Mouse (Mus musculus): ENCODE measurements around the gene Cdh24. TPM values are rescaled to one million over a fixed set of nuclear protein-coding genes. Genes with fewer than 3 reads are reported as not detected.
A peak's percentile ranks its signal among the peaks of the same experiment; 100 is the strongest.

The Cdh24 gene
- polyA plus RNA-seq, 1 experiment from 2014 or later, result 6.8 TPM

GRCm38 (mm10) chr14:54609245-54609644, 31.9 kb downstream of the Cdh24 start:
- no peaks in the 10 kb centered on the region for H3K27me3 ChIP-seq (ENCODE audit: control insufficient read depth, insufficient read depth, low read length)
- DNase-seq (ENCODE audit: low spot score), result no peak
- ATAC-seq (ENCODE audit: insufficient read depth, low FRiP score, low TSS enrichment), result no peak
- peaks cover 5% of the 10 kb centered on the region for H3K4me1 ChIP-seq (ENCODE audit: control insufficient read depth, insufficient read depth, low read length)
- no peak overlapping the region for H3K4me3 ChIP-seq (ENCODE audit: low read depth, low read length)
- H3K36me3 ChIP-seq (ENCODE audit: control insufficient read depth, insufficient read depth, low read length), result peaks cover 6% of the 10 kb centered on the region
- no peaks in the 10 kb centered on the region for H3K9me3 ChIP-seq (ENCODE audit: control insufficient read depth, low read length)
- WGBS, result 77% methylated on average over 4 of the region's 4 CpGs
- no peak overlapping the region for H3K9ac ChIP-seq (ENCODE audit: low read length)
- H3K27ac ChIP-seq (ENCODE audit: low read depth, low read length), result no peak overlapping the region
- no peak overlapping the region for H3K4me2 ChIP-seq (ENCODE audit: low read depth)

GRCm38 (mm10) chr14:54607226-54607625, 33.9 kb downstream of the Cdh24 start:
- no peak overlapping the region for H3K27ac ChIP-seq (ENCODE audit: low read depth, low read length)
- peaks cover 9% of the 10 kb centered on the region for H3K4me1 ChIP-seq (ENCODE audit: control insufficient read depth, insufficient read depth, low read length)
- no peak overlapping the region for H3K9ac ChIP-seq (ENCODE audit: low read length)
- H3K27me3 ChIP-seq (ENCODE audit: control insufficient read depth, insufficient read depth, low read length), result no peaks in the 10 kb centered on the region
- H3K4me2 ChIP-seq (ENCODE audit: low read depth), result no peak overlapping the region
- no peak for DNase-seq (ENCODE audit: low spot score)
- no peaks in the 10 kb centered on the region for H3K9me3 ChIP-seq (ENCODE audit: control insufficient read depth, low read length)
- 61% methylated on average over 8 of the region's 8 CpGs for WGBS
- H3K36me3 ChIP-seq (ENCODE audit: control insufficient read depth, insufficient read depth, low read length), result peaks cover 3% of the 10 kb centered on the region
- no peak overlapping the region for H3K4me3 ChIP-seq (ENCODE audit: low read depth, low read length)
- ATAC-seq (ENCODE audit: insufficient read depth, low FRiP score, low TSS enrichment), result no peak

GRCm38 (mm10) chr14:54605752-54606321, 35.3 kb downstream of the Cdh24 start, which contains the start of gene 4931414P19Rik:
Gene 4931414P19Rik, minus strand, starts transcription at chr14:54605993.
- ATAC-seq (ENCODE audit: insufficient read depth, low FRiP score, low TSS enrichment) (peak; percentile 36; the same call in 1 of the 2 replicates), DNase-seq (ENCODE audit: low spot score) (peak; percentile 83)
- WGBS, result under 1% methylated on average over 39 of the region's 39 CpGs
- Histone ChIP-seq H3K4me2 (ENCODE audit: low read depth) (peak within 1 kb of the TSS; percentile 55), H3K9me3 (ENCODE audit: control insufficient read depth, low read length) (no peaks in the 10 kb centered on the region), H3K27ac (ENCODE audit: low read depth, low read length) (peak within 1 kb of the TSS; percentile 35; the same call in 1 of the 2 replicates), H3K36me3 (ENCODE audit: control insufficient read depth, insufficient read depth, low read length) (no peaks in the 10 kb centered on the region), H3K27me3 (ENCODE audit: control insufficient read depth, insufficient read depth, low read length) (no peaks in the 10 kb centered on the region), H3K9ac (ENCODE audit: low read length) (peak within 1 kb of the TSS; percentile 52), H3K4me3 (ENCODE audit: low read depth, low read length) (peak within 1 kb of the TSS; percentile 39), H3K4me1 (ENCODE audit: control insufficient read depth, insufficient read depth, low read length) (peaks cover 9% of the 10 kb centered on the region)

GRCm38 (mm10) chr14:54603686-54604085, 37.5 kb downstream of the Cdh24 start:
- Histone ChIP-seq H3K4me1 (ENCODE audit: control insufficient read depth, insufficient read depth, low read length) (peaks cover 9% of the 10 kb centered on the region), H3K27ac (ENCODE audit: low read depth, low read length) (peak overlapping the region; percentile 82; the same call in 1 of the 2 replicates), H3K27me3 (ENCODE audit: control insufficient read depth, insufficient read depth, low read length) (no peaks in the 10 kb centered on the region), H3K4me2 (ENCODE audit: low read depth) (peak overlapping the region; percentile 50), H3K36me3 (ENCODE audit: control insufficient read depth, insufficient read depth, low read length) (no peaks in the 10 kb centered on the region), H3K9me3 (ENCODE audit: control insufficient read depth, low read length) (no peaks in the 10 kb centered on the region), H3K9ac (ENCODE audit: low read length) (peak overlapping the region; percentile 1; the same call in 1 of the 2 replicates), H3K4me3 (ENCODE audit: low read depth, low read length) (peak overlapping the region; percentile 62)
- no peak for DNase-seq (ENCODE audit: low spot score)
- ATAC-seq (ENCODE audit: insufficient read depth, low FRiP score, low TSS enrichment), result no peak
- 87% methylated on average over 8 of the region's 8 CpGs for WGBS

- DNase-seq (ENCODE audit: low spot score) (peak; percentile 97), ATAC-seq (ENCODE audit: insufficient read depth, low FRiP score, low TSS enrichment) (peak; percentile 99)
- H3K27me3 ChIP-seq (ENCODE audit: control insufficient read depth, insufficient read depth, low read length), result no peaks in the 10 kb centered on the region
- H3K4me1 ChIP-seq (ENCODE audit: control insufficient read depth, insufficient read depth, low read length), result peaks cover 9% of the 10 kb centered on the region
- H3K27ac ChIP-seq (ENCODE audit: low read depth, low read length), result peak overlapping the region; percentile 82
- H3K9ac ChIP-seq (ENCODE audit: low read length), result peak overlapping the region; percentile 90
- H3K4me2 ChIP-seq (ENCODE audit: low read depth), result peak overlapping the region; percentile 50
- H3K4me3 ChIP-seq (ENCODE audit: low read depth, low read length), result peak overlapping the region; percentile 62
- H3K9me3 ChIP-seq (ENCODE audit: control insufficient read depth, low read length), result no peaks in the 10 kb centered on the region
- WGBS, result under 1% methylated on average over 46 of the region's 46 CpGs
- no peaks in the 10 kb centered on the region for H3K36me3 ChIP-seq (ENCODE audit: control insufficient read depth, insufficient read depth, low read length)
These were observed 38.0 kb downstream of the Cdh24 start for GRCm38 (mm10) chr14:54603038-54603654.

- H3K27me3 ChIP-seq (ENCODE audit: control insufficient read depth, insufficient read depth, low read length), result no peaks in the 10 kb centered on the region
- WGBS, result 51% methylated on average over 4 of the region's 4 CpGs
- no peaks in the 10 kb centered on the region for H3K9me3 ChIP-seq (ENCODE audit: control insufficient read depth, low read length)
- ATAC-seq (ENCODE audit: insufficient read depth, low FRiP score, low TSS enrichment) (no peak), DNase-seq (ENCODE audit: low spot score) (no peak)
- H3K4me3 ChIP-seq (ENCODE audit: low read depth, low read length), result peak overlapping the region; percentile 62; the same call in 1 of the 2 replicates
- H3K4me1 ChIP-seq (ENCODE audit: control insufficient read depth, insufficient read depth, low read length), result peaks cover 9% of the 10 kb centered on the region
- peak overlapping the region; percentile 90; the same call in 1 of the 2 replicates for H3K9ac ChIP-seq (ENCODE audit: low read length)
- H3K27ac ChIP-seq (ENCODE audit: low read depth, low read length), result peak overlapping the region; percentile 82
- peak overlapping the region; percentile 50 for H3K4me2 ChIP-seq (ENCODE audit: low read depth)
- no peaks in the 10 kb centered on the region for H3K36me3 ChIP-seq (ENCODE audit: control insufficient read depth, insufficient read depth, low read length)
These were observed 38.6 kb downstream of the Cdh24 start for GRCm38 (mm10) chr14:54602613-54603012.

GRCm38 (mm10) chr14:54601601-54602000, 39.6 kb downstream of the Cdh24 start:
- Histone ChIP-seq H3K4me2 (ENCODE audit: low read depth) (no peak overlapping the region), H3K9me3 (ENCODE audit: control insufficient read depth, low read length) (no peaks in the 10 kb centered on the region), H3K27me3 (ENCODE audit: control insufficient read depth, insufficient read depth, low read length) (no peaks in the 10 kb centered on the region), H3K9ac (ENCODE audit: low read length) (no peak overlapping the region), H3K4me3 (ENCODE audit: low read depth, low read length) (no peak overlapping the region), H3K27ac (ENCODE audit: low read depth, low read length) (no peak overlapping the region), H3K36me3 (ENCODE audit: control insufficient read depth, insufficient read depth, low read length) (no peaks in the 10 kb centered on the region), H3K4me1 (ENCODE audit: control insufficient read depth, insufficient read depth, low read length) (peaks cover 9% of the 10 kb centered on the region)
- no peak for DNase-seq (ENCODE audit: low spot score)
- ATAC-seq (ENCODE audit: insufficient read depth, low FRiP score, low TSS enrichment), result no peak
- 79% methylated on average over 2 of the region's 2 CpGs for WGBS

- no peaks in the 10 kb centered on the region for H3K4me1 ChIP-seq (ENCODE audit: control insufficient read depth, insufficient read depth, low read length)
- ATAC-seq (ENCODE audit: insufficient read depth, low FRiP score, low TSS enrichment) (no peak), DNase-seq (ENCODE audit: low spot score) (no peak)
- no peak overlapping the region for H3K27ac ChIP-seq (ENCODE audit: low read depth, low read length)
- WGBS, result 79% methylated on average over 7 of the region's 7 CpGs
- no peak overlapping the region for H3K9ac ChIP-seq (ENCODE audit: low read length)
- no peaks in the 10 kb centered on the region for H3K27me3 ChIP-seq (ENCODE audit: control insufficient read depth, insufficient read depth, low read length)
- H3K9me3 ChIP-seq (ENCODE audit: control insufficient read depth, low read length), result no peaks in the 10 kb centered on the region
- H3K36me3 ChIP-seq (ENCODE audit: control insufficient read depth, insufficient read depth, low read length), result no peaks in the 10 kb centered on the region
- no peak overlapping the region for H3K4me3 ChIP-seq (ENCODE audit: low read depth, low read length)
- no peak overlapping the region for H3K4me2 ChIP-seq (ENCODE audit: low read depth)
These were observed 44.1 kb downstream of the Cdh24 start for GRCm38 (mm10) chr14:54597084-54597483.
